Mouse (Mus musculus) hindbrain, embryonic 15.5 days (tissue): ENCODE data around the gene Clec11a. TPM values are rescaled to one million over a fixed set of nuclear protein-coding genes. Genes with fewer than 3 reads are reported as not detected.

Source experiments
- polyA plus RNA-seq: library from polyadenylated mRNA; unstranded; fragments of >200 nt; fragmentation: Nextera tagmentation; extraction: Ambion mirVana; gene quantifications from 2 replicates; pipeline ENCODE4 v1.2.1, GENCODE M21; 2015

Gene Clec11a
- polyA plus RNA-seq, 1 experiment from 2014 or later: 3.0 TPM

Other genes starting within 250 kb of the Clec11a start
- not detected in 2 replicates for gene Klk1b21, start 204.6 kb downstream of the Clec11a start, polyA plus RNA-seq
- not detected in 2 replicates for gene Klk1b22, start 194.2 kb downstream of the Clec11a start, polyA plus RNA-seq
- not detected in 2 replicates for gene Klk1b16, start 170.1 kb downstream of the Clec11a start, polyA plus RNA-seq
- not detected in 2 replicates for gene Klk1b24, start 118.7 kb downstream of the Clec11a start, polyA plus RNA-seq
- gene Klk1b3, start 108.7 kb downstream of the Clec11a start, polyA plus RNA-seq: not detected in 2 replicates
- gene Klk1b4, start 99.5 kb downstream of the Clec11a start, polyA plus RNA-seq: not detected in 2 replicates
- gene Klk1b5, start 91.0 kb downstream of the Clec11a start, polyA plus RNA-seq: not detected in 2 replicates
- not detected in 2 replicates for gene Klk1, start 81.5 kb downstream of the Clec11a start, polyA plus RNA-seq
- gene Gm36864, start 70.7 kb downstream of the Clec11a start, polyA plus RNA-seq: 0.17 TPM in 1 of 2 replicates, not detected in the other
- 1.1 and 1.2 TPM in 2 replicates for gene 1700028J19Rik, start 60.2 kb downstream of the Clec11a start, polyA plus RNA-seq
- gene 2410002F23Rik, start 60.2 kb downstream of the Clec11a start, polyA plus RNA-seq: 193 and 221 TPM in 2 replicates
- gene Acp4, start 49.5 kb downstream of the Clec11a start, polyA plus RNA-seq: not detected in 2 replicates
- gene Gm15517, start 45.5 kb downstream of the Clec11a start, polyA plus RNA-seq: 1.2 TPM in 1 of 2 replicates, not detected in the other
- 38.7 and 42.3 TPM in 2 replicates for gene Shank1, start 3.4 kb upstream of the Clec11a start, polyA plus RNA-seq
- gene Syt3, start 77.2 kb upstream of the Clec11a start, polyA plus RNA-seq: 58.9 and 68.8 TPM in 2 replicates
- gene 1700008O03Rik, start 78.9 kb upstream of the Clec11a start, polyA plus RNA-seq: 2.8 and 2.9 TPM in 2 replicates
- gene Lrrc4b, start 122.1 kb upstream of the Clec11a start, polyA plus RNA-seq: 16.7 and 16.9 TPM in 2 replicates
- 3.7 and 5.0 TPM in 2 replicates for gene Aspdh, start 158.5 kb upstream of the Clec11a start, polyA plus RNA-seq
- gene Josd2, start 161.1 kb upstream of the Clec11a start, polyA plus RNA-seq: 44.0 and 45.7 TPM in 2 replicates
- 148 and 165 TPM in 2 replicates for gene Emc10, start 189.6 kb upstream of the Clec11a start, polyA plus RNA-seq
- gene Fam71e1, start 189.7 kb upstream of the Clec11a start, polyA plus RNA-seq: 21.3 and 23.6 TPM in 2 replicates
- gene Mybpc2, start 217.8 kb upstream of the Clec11a start, polyA plus RNA-seq: 0.10 and 0.18 TPM in 2 replicates
- not detected in 2 replicates for gene Spib, start 225.2 kb upstream of the Clec11a start, polyA plus RNA-seq
- 27.5 and 29.4 TPM in 2 replicates for gene Pold1, start 241.9 kb upstream of the Clec11a start, polyA plus RNA-seq
- 60.3 and 70.4 TPM in 2 replicates for gene Nr1h2, start 247.0 kb upstream of the Clec11a start, polyA plus RNA-seq